Mouse (Mus musculus) urinary bladder, adult 18-20 months (tissue): Measurements from ENCODE around the gene Exoc7.
A peak's percentile ranks its signal among the peaks of the same experiment; 100 is the strongest.

Experiments used
- DNase-seq, 2 experiments: peaks; one replicate each; pipeline ENCODE4 v3.0.0; 2022; ENCODE audit warnings: low spot score in 2 of 2, mixed read lengths in 2 of 2

Exoc7 gene

DNA sequence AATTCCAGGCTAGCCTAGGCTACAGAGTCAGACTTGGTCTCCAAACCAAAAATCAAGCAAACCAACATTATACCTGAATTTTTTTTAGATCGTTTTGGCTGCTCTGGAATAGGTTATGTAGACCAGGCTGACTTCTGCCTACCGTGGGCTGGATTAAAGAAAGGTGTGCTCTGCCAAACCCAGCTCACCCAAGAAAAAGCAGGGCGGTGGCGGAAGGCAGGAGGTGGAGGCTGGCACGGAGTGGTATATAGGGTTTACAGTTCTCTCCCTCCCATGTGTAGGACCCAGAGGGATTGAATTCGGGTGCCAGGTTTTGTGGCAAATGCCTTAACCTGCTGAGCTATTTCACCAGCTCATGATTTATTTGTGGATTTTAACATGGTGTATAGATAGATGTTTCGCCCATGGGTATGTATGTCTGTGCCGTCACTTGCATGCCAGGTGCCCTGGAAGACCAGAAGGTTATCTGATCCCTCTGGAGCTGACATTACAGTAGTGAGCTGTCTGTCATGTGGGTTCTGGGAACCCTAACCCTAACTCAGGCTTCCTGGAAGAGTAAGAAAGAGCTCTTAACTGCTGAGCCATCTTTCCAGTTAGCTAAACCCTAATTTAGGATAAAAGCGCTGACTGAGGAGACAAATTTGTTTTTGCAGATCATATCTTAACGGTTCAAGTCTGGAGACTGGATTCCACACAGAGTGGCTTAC, at the start of gene Exoc7:
Exoc7 (minus strand) TSS at position 215 of the 707 bp plus-strand sequence.
- no peak for DNase-seq

DNA sequence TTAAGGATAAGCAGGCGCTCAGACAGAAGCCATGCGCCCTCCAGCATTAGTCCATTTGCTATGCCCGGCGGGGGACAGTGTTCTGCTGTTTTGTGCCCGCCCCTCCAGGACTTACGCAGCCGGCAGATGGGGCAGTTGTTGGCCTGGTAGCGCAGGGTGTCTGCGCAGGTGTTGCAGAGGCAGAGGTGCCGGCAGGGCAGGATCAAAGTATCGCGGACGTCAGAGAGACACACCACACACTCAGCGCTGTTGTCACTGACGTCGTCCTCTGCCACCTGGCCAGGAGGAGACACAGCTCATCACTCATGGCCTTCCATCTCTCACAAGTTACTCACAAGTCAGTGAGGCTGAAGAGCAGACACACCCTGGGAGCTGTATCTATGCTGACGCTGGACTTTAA, 47.5 kb upstream of the Exoc7 start:
- DNase-seq: no peak

DNA sequence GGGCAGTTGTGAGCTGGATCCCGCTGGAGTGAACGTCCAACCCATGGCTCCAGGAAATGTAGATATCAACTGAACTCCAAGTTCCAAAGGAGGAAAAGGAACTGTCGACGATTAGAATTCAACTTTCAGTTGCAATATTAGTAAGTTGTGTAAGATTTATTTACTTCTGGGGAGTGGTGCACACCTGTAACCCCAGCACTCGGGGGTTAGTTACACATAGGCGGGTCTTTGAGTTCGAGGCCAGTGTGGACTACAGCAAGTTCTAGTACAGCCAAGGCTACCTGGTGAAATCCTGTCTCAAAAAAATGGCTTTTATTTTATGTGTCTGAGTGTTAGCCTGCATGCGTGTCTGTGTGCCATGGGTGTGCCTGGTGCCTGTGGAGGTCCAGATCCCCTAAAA, 46.5 kb upstream of the Exoc7 start:
- DNase-seq: no peak

DNA sequence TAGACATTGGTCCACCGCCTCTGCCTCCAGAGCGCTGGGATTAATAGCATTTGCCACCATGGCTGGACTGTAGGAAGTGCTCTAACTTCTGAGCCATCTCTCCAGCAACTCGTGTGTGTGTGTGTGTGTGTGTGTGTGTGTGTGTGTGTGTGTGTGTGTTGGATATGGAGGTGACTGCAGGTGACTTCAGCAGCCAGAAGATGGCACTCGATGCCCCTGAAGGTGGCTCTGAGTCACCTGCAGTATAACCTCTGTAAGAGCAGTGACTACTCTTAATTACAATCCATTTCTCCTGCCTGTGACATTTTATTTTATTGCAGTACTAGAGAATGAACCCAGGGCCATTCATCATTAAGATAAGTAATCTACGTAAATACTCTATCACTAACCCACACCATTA, 44.3 kb upstream of the Exoc7 start:
- no peak for DNase-seq

DNA sequence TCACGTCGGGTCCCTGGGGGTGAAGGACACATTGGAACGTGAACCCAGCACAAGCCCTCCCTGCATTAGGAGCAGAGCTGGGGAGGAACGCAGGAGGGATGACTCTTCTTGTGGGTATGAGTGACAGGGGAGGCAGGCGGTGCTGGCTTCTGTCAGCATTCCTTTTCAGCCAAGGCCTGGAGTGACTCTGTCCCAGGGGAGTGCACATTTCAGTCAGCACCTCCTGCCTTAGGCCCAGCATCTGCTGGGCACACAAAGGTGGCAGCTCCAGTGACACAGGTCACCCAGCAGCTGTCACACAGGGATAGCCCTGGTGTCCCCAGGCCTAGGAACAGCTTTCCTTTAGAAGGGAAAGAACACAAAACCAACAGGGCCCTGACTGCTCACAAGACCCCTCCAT, 40.9 kb upstream of the Exoc7 start:
- DNase-seq: no peak

DNA sequence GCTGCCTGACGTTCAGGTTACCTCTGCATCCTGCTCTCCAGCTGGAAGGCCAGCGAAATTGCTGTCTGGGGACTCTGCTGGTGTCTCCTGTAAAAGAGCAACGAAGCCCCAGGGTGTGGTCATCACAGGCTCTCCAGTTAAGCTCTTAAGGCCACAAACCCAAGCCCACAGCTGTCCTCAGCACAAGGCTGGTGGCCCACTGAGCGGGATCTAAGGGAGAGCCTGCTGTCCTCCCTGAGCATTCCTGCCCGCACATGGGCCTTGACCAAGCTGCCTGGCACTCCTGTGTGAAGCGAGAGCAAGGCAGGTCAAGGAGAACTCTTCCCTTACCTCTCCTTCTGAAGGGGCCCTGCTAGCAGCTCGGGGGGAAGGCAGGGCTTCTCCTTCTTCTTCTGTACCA, 40.0 kb upstream of the Exoc7 start:
- DNase-seq: no peak

DNA sequence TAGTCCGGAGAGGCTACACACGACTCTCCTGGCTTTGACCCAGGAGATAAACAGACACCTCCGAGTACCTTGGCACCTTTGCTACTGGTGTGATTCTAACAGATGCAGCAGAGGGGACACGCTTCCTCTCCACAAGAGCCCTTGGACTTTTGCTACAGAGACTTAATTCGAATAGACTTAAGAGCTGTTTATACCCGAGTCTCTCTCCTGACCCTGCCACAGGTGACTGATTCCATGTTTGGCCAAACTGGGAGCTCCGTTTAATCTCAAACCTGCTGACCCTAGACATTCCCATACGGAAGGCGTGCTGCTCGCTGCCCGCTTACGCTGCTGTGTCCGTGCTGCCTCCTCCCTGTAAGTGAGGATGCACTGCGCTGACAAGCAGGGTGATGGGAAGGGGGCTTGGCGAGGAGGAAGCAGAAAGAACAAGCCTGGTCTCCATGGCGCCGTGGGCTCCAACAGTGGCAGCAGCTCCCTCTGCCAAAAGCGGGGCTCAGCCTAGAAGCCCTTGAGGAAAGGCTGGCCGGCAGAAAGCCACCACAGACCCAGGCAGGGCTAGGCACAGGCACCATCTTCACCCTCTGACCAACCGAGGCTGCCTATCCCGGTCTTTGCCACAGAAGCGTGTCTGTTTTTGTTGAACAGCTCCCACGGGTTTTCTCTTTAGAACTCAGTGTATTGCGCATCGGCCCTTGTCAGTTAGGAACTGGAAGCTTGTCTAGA, 35.2 kb upstream of the Exoc7 start:
- DNase-seq: no peak

DNA sequence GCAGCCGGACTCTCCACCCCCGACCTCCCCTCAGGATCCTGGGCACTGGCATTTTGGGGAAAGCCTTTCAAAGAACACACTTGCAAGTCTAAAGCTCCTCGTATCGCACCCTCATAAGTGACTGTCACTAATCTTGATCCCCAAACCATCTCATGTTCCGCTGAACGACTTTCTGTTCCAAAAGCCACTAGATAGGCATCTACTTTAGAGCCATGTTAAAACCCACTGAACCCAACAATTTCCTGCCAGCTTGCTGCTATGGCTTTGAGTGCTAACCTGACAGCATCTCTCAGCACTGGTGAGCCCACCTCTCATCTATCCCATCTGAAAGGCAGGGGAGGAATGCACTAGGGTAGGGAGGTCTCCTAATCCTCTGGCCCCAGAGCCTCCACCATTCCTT, 30.5 kb upstream of the Exoc7 start:
- no peak for DNase-seq

DNA sequence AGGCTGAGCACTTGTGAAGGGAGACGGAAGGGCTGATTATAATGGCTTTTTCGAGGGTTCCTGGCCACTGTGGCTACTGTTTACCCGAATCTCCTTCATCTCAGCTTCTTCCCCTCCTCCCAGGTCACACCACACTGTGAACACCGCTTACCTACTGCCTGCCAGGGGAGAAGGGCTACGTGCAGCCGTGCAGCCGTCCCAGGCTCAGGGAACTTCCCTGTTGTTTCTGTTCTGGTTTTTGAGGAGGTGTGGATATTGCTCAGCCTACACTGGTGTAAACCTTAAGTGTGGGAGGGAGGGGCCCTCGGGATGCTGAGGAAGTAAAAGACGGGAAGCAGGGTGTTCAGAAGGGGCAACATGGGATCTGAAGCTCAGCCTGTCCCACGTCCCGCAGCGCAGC, 30.0 kb upstream of the Exoc7 start:
- DNase-seq: no peak

DNA sequence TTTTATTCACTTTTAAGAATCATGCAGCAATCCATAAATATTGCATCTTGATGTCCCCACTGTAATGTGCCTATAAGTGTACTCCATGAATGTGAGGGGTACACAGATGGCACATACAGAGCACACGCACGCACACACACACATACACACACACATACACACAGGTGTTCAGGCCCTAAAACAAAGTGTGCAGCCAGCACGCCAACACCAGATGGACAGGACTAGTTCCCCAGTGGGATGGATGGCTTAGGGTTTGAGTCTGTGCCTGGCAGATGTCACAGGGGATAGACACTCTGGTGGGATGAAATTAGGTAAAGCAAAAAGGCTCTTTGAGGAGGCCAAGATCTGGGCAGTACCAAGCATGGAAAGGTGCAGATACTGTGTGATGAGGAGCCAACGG, 29.4 kb upstream of the Exoc7 start:
- DNase-seq: no peak

DNA sequence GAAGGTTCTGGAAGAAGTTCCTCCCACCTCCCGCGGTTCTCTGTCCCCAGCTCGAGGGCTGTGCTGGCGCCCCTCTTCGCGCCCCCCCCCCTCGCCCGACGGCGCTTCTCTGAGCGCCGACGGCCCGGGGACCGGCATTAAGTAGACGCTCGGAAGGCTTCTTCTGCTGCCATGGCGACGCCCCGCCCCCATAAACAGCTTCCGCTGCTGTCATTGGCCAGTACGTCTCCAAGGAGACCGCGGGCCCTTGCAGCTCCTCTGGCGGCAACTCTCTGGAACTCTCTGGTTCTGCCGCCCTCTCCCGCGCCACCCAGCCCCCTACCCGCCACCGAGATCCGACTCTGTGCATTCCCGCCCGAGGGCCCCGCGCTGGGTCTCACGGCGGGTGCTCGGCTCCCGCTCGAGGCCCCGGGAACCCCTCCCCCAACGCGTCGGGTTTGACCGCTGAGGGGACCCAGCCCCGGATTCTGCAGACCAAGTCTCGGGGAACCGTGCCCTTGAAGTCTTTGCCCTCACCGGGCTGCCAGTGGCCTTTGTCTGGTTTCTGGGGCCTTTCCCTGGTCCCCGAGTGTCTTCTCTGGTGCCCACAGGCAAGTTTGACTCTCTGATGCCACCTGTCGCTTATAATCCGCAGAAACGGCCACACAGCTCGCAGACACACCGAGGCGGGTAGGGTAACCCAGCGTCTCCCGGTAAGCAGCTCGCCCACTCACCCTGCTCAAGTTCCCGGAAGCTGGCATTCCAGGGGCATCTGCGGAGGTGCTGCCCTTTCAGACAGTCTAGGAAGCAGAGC, 28.4 kb upstream of the Exoc7 start, which contains the start of gene Foxj1:
Foxj1 (minus strand) TSS at position 156 of the 793 bp plus-strand sequence.
- peak; percentile 91 to 99 for DNase-seq

DNA sequence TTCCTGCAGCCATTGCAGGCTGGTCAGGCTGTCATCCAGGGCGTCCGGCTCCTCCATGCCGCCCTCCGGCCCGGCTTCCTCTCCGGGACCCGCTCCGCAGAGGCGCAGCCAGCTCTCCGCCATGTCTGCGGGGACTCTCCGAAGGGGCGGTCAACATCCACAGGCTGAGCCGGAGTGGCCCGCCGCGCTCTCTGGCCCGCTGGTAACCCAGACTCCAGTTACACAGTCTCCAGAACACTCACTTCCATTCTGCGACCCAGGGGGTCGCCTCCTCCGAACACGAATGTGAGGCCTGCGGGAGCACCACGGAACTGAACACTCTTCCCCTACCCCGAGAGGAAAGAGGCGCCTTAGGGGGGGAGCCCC, 27.4 kb upstream of the Exoc7 start:
- no peak for DNase-seq

DNA sequence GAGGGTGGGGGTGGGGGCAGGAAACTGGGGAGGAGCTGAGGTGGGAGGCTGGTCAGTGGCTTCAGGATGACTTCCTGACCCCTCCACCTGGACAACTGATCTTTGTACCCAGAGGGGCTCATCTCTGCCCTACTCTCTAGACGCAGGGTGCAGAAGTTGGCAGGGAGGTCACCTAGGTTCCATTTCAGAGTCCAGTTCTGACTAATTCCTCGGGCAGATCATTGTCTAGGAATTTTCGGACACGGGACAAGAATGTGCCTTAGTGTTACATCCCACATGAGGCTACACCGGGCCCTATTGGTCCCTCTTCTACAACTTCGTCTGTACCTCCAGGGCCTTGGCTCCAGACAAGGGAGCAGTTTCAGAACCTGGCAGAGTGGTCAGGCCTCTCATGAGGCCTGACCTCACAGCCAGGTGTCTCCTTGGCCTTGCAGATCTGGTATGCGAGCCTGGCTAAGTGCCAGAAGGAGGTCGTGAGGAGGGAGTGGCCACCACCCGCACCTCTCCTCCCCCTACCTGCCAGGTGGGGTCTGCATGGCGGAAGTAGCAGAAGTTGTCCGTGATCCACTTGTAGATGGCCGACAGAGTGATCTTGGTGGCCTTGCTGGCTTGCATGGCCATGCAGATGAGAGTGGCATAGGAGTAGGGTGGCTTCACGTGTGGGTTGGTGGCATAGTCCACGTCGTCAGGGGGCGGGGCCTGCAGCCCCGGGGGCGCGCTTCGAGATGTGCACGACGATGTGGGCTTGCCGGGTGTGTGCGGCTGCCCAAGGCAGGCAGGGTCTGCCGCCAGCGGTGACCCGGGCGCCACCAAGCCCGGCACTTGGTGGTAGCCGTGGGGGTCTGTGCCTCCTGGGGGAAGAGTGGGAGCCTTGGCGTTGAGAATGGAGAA, 26.7 kb upstream of the Exoc7 start:
- no peak for DNase-seq

DNA sequence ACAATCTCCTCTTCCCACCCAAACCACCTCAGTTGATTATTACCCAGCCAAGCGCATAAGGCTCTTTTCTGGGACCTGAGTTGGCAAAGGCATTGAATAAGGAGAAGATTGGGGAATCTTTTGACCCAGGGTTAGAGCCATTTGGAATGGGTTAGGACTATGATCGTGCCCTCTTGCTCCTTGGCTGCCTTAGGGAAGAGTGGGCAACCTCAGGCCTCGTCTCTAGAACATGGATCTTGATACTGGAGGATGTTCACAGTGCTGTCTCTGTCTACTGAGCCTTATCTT, 25.9 kb upstream of the Exoc7 start:
- no peak for DNase-seq

DNA sequence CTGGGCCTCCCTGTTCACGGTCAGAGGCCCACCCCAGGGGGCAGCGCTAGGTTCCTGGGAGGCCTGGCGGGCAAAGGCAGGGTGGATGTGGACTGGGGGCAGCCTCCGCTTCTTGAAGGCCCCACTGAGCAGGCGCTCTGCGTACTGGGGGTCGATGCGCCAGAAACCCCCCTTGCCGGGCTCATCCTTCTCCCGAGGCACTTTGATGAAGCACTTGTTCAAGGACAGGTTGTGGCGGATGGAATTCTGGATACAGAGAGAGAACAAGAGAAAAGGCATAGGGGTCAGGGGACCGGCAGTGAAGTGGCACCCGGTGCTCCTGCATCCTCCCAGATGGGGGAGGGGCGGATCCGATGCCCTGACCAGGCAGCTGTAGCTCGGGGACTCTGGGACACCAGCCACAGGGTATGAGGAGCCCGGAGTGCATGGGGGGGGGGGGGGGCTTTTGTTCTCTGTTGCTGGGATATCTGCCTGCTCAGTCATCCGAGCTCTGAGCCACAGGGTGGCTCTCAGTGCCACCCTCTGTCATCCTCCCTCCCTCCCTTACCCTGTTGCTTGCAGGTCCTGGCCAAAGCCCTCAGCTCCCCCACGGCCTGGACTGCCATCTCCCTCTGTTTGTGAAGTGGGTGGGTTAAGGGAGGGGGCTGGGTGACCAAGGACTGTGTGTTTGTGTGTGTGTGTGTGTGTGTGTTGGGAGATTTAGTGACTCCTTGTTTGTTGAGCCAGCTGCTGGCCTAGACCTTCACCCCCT, 25.4 kb upstream of the Exoc7 start:
- no peak for DNase-seq

DNA sequence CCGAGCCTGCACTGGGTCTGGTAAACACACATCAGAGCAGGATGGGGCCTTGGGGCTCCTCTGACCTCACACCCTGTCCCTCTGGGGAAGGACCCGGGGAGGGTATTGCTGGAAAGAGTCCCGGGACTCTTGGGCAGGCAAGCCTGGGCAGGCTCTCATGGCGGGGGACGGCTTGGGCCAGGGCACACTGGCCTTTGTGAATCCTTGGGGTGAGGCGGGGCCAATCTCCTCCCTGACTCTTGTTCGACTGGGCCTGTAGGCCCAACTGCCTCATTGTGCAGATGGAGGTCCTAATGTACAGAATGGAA, 23.1 kb upstream of the Exoc7 start:
- DNase-seq: peak; percentile 56 to 60

DNA sequence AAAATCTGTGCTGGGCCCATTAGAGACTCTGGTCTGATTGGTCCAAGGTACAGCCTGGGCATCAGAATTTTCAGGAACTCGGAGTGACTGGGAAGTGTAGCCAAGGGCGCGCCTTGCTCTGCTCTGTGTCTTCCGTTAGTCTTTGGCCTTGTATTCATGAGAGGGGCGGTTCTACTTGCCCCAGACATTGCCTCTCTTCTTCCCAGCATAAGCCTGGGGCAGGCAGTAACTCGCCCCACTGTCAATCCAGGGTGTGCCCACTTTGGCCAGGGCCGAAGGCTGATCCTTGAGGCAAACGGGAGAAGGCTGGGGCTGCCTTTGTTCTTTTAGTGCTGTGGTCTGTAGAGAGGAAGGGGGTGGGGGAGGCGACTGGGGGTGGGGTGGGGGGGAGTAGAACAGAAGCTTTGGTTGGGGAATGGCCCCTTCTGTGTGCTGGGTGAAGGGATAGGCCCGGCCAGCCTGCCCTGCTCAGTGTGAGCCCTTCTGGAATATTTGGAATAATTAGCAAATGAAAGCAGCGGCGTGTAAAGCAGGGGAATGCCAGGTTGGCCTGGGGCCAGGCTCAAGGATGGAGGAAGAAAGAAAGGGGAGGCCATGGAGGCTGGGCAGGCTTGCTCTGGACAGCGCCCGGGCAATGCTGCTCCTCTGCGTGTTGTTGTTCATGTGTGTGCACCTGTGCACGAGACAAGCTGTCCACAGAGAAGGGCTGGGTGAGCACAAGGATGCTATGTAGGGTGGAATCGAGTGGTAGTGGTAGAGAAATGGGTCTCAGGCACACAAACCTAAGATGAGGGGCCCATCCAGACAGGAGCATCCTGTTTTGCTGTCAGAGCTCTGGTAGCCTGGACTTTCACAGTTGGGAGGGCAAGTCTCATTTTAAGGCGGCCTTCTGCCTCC, 22.5 kb upstream of the Exoc7 start:
- DNase-seq: peak in 1 of 2 experiments; percentile 61

DNA sequence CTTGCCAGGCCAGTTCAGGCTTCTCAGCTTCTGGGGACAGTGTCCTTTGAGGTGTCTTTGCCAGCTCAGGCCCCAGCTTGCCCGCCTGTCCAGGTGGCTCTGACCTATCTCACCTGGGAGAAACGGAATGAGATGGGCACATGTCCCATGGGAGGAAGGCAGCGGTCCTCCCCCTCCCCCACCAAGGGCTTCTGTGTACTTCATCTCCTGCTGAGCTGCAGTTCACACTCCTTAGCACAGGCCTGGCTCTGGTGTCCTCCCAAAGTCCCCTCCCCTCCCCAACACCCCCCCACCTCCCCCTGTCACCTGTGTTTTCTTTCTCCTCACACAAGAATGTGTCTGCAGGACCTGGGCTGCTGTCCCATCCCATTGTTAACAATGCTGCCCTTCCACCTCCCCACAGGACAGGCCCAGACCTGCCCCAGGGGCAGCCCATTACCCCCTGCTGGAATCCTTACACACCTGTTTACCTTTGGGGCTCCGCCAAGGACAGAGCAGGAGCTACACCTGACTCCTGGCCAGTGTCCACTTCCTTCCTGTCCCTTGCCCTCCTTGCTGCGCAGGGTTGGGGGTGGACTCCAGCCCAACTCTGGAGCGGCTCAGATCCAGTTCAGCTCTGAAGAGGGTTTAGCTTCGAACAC, 20.1 kb upstream of the Exoc7 start:
- peak; percentile 52 to 84 for DNase-seq

DNA sequence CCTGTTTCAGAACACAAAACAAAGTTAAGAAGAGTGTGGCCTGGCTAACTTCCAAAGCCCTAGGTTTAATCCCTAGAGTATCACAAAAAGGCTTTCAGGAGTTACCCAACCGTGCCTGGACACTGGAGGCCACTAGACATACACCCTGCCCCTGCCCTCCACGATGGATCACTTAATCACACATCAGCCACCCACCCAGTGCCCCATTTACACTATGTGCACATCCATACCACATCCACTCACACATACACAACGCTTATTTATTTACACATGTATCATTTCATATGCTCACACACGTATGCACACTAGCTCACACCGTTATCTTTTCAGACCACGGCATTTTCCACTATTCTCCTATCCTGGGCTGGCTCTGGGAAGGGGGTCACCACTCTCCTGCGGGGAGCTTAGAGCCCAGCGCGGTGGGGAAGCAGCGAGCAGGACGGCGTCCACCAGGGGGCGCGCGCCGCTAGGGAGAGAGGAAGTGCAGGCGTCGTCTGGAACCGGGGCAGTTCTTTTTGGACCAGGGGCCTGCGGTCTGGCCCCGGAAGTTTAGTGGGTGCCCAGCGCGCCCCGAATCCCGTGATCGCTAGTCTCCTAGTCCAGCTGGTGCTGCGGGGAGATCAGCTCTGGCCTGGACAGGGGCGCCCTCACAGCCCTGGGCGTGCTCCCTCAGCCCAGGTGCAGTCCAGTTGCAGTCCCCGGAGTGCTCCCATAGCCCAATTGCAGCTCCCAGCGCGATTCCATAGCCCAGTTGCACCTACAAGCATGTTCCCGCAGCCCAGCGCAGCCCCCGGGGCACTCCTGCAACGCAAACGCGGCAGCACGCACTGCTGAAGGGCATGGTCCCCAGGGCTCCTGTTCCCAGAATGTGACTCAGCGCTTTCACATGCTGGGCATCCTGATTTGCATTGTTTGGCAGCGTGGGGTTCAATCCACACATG, 12.0 kb upstream of the Exoc7 start:
- peak; percentile 76 to 86 for DNase-seq
